Comparison of ENCODE assay signal across 8 mouse cellular contexts in the genomic region with DNA sequence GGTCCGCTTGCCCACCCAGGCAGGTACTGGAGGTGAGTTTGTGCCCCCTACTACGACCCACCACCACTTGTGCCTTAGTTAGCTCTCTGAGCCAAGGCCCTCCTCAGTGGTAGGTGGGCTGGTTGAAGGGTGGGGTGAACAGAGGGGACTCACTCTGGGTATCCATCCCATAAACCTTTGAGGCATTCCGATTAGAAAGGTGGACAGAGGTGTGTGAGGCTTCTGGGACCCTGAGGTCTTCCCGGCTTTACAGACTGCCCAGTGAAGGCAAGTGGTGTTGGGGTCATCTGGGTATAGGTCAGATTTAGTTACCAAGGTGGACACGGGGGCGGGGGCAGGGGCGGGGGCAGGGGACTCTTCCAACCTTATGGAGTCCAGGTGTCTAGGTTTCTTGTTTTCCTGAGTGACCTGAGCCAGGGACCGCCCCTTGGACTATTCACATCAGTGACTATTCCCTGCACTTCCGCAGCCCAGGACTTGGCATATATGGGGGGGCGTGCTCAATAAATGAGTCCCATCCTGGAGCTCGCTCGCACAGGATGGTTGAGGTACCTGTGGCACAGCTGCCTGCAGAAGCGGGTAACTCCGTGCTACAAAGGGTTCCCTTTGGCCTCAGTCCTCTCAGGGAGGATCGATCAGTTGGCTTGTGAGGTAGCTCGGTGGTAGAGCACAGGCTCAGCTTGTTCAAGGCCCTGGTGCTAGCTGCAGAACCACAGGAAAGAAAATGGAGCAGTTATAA. TPM values are rescaled to one million over a fixed set of nuclear protein-coding genes. Genes with fewer than 3 reads are reported as not detected.
DNase-seq lines count a peak whose midpoint lies in the region; ATAC-seq and TF ChIP-seq lines count a peak whose summit lies in the region.

No protein-coding gene starts in this region.

- peaks cover 63% of the 10 kb centered on the region for H3K4me1 ChIP-seq in lung, embryonic 15.5 days
- peaks cover 17% of the 10 kb centered on the region for H3K4me1 ChIP-seq in forebrain, postnatal 0 days (ENCODE audit: insufficient read depth)
- peaks cover 12% of the 10 kb centered on the region for H3K4me1 ChIP-seq in limb, embryonic 11.5 days (ENCODE audit: control insufficient read depth, insufficient read depth, low read length)
- peaks cover 66% of the 10 kb centered on the region for H3K4me1 ChIP-seq in small intestine, adult 2 months (ENCODE audit: control insufficient read depth, insufficient read depth, insufficient read length, low read length)

- H3K36me3 ChIP-seq in lung, embryonic 15.5 days, result no peaks in the 10 kb centered on the region
- peaks cover 9% of the 10 kb centered on the region; the same call in 1 of the 2 replicates for H3K36me3 ChIP-seq in forebrain, postnatal 0 days (ENCODE audit: insufficient read depth)
- no peaks in the 10 kb centered on the region for H3K36me3 ChIP-seq in limb, embryonic 11.5 days (ENCODE audit: control insufficient read depth, insufficient read depth, low read length)
- H3K36me3 ChIP-seq in small intestine, adult 2 months (ENCODE audit: control insufficient read depth, insufficient read depth, low read length), result peaks cover 12% of the 10 kb centered on the region

- WGBS in lung, embryonic 15.5 days, result 45% methylated on average over 16 of the region's 16 CpGs
- whole genome bisulfite sequencing in forebrain, postnatal 0 days, result 62% methylated on average over 16 of the region's 16 CpGs
- WGBS in limb, embryonic 11.5 days, result 65% methylated on average over 16 of the region's 16 CpGs
- WGBS in small intestine, adult 2 months, result 21% methylated on average over 16 of the region's 16 CpGs

- no peak for TF ChIP-seq CTCF in forebrain, postnatal 0 days (IDR thresholded peaks at IDR 0.05; ENCODE audit: low read depth)
- no peak for TF ChIP-seq CTCF in small intestine, adult 2 months (IDR thresholded peaks at IDR 0.05; ENCODE audit: extremely low read depth, insufficient read length, insufficient replicate concordance, low read depth, low read length)

- H3K27me3 ChIP-seq in lung, embryonic 15.5 days, result no peaks in the 10 kb centered on the region
- no peaks in the 10 kb centered on the region for H3K27me3 ChIP-seq in forebrain, postnatal 0 days (ENCODE audit: insufficient read depth, low read length)
- no peaks in the 10 kb centered on the region for H3K27me3 ChIP-seq in limb, embryonic 11.5 days (ENCODE audit: control insufficient read depth, insufficient read depth, low read length)
- no peaks in the 10 kb centered on the region for H3K27me3 ChIP-seq in small intestine, adult 2 months (ENCODE audit: control insufficient read depth, insufficient read depth, low read length)

- peak overlapping the region; percentile 93 for H3K27ac ChIP-seq in lung, embryonic 15.5 days
- peak overlapping the region; percentile 94; the same call in 1 of the 2 replicates for H3K27ac ChIP-seq in forebrain, postnatal 0 days (ENCODE audit: low read depth, low read length)
- peak overlapping the region; percentile 95 for H3K27ac ChIP-seq in limb, embryonic 11.5 days (replicated peaks; ENCODE audit: low read depth, low read length)
- peak overlapping the region; percentile 100 for H3K27ac ChIP-seq in small intestine, adult 2 months (ENCODE audit: insufficient read depth, low read depth, low read length)

- no peak for DNase-seq in lung, postnatal 14 days
- no peak for DNase-seq in forebrain, postnatal 0 days
- peak; percentile 32 for DNase-seq in limb, embryonic 11.5 days (ENCODE audit: low spot score)
- DNase-seq in frontal cortex, adult 2 months (ENCODE audit: extremely low spot score in 1 of 2, low spot score in 1 of 2), result no peak
- no peak for DNase-seq in left cerebral cortex, adult 8-10 months (ENCODE audit: low spot score in 2 of 2)
- DNase-seq in urinary bladder, postnatal 4 days (ENCODE audit: low spot score in 2 of 2), result no peak

- no peak for ATAC-seq in lung, embryonic 15.5 days (ENCODE audit: borderline replicate concordance, extremely low read depth, low FRiP score, low TSS enrichment)
- ATAC-seq in forebrain, postnatal 0 days, result peak; percentile 9; the same call in 1 of the 2 replicates
- no peak for ATAC-seq in limb, embryonic 11.5 days (ENCODE audit: insufficient number of reproducible peaks, low FRiP score, low TSS enrichment, low read depth)

- H3K4me2 ChIP-seq in lung, embryonic 15.5 days, result peak overlapping the region; percentile 81
- peak overlapping the region; percentile 90 for H3K4me2 ChIP-seq in forebrain, postnatal 0 days (ENCODE audit: low read depth)
- H3K4me2 ChIP-seq in limb, embryonic 11.5 days (ENCODE audit: low read depth, severe bottlenecking), result peak overlapping the region; percentile 64

- peak overlapping the region; percentile 97 for H3K9ac ChIP-seq in lung, embryonic 15.5 days
- peak overlapping the region; percentile 98 for H3K9ac ChIP-seq in forebrain, postnatal 0 days
- peak overlapping the region; percentile 99 for H3K9ac ChIP-seq in limb, embryonic 11.5 days (ENCODE audit: low read length)

- H3K9me3 ChIP-seq in lung, embryonic 15.5 days, result no peaks in the 10 kb centered on the region
- no peaks in the 10 kb centered on the region for H3K9me3 ChIP-seq in forebrain, postnatal 0 days (ENCODE audit: low read length)
- H3K9me3 ChIP-seq in limb, embryonic 11.5 days (ENCODE audit: control insufficient read depth, low read length), result no peaks in the 10 kb centered on the region

- H3K4me3 ChIP-seq in lung, embryonic 15.5 days, result peak overlapping the region; percentile 81
- peak overlapping the region; percentile 94 for H3K4me3 ChIP-seq in forebrain, postnatal 0 days (ENCODE audit: low read depth, low read length)
- peak overlapping the region; percentile 76 for H3K4me3 ChIP-seq in limb, embryonic 11.5 days (ENCODE audit: low read depth, low read length)
- H3K4me3 ChIP-seq in small intestine, adult 2 months (ENCODE audit: low read depth, low read length), result peak overlapping the region; percentile 77

- no peak for TF ChIP-seq POLR2A in small intestine, adult 2 months (IDR thresholded peaks at IDR 0.05; ENCODE audit: low read depth, low read length)

RNA-seq across cellular contexts. Expression of gene Src, which starts 6.8 kb away (rescaled TPM):
- polyA plus RNA-seq in lung, embryonic 15.5 days (2015; fragmentation: Nextera tagmentation; extraction: Ambion mirVana), result 24.0 and 24.8 TPM in 2 replicates
- total RNA-seq in forebrain, postnatal 0 days (2014; rRNA removed), result 96.0 and 124 TPM in 2 replicates
- polyA plus RNA-seq in forebrain, postnatal 0 days (2015; fragmentation: Nextera tagmentation; extraction: Ambion mirVana), result 22.8 and 29.1 TPM in 2 replicates
- 13.2 and 18.5 TPM in 2 replicates for polyA plus RNA-seq in limb, embryonic 11.5 days (2014; fragmentation: Nextera tagmentation; extraction: Ambion mirVana)
- polyA plus RNA-seq in small intestine, adult 2 months (2012; rRNA removed), result 65.9 and 161 TPM in 2 replicates
- 82.0 and 91.2 TPM in 2 replicates for polyA plus RNA-seq in frontal cortex, adult 2 months (2012; rRNA removed)
- total RNA-seq in left cerebral cortex, adult 8-10 months (2022), result 100 to 1,000 TPM; 107 to 122 (median 115) TPM

RNA-seq across cellular contexts. Expression of gene Manbal, which starts 57.7 kb away (rescaled TPM):
- polyA plus RNA-seq in lung, embryonic 15.5 days (2015; fragmentation: Nextera tagmentation; extraction: Ambion mirVana), result 83.9 and 89.4 TPM in 2 replicates
- 69.9 and 73.6 TPM in 2 replicates for total RNA-seq in forebrain, postnatal 0 days (2014; rRNA removed)
- 139 TPM in 2 replicates for polyA plus RNA-seq in forebrain, postnatal 0 days (2015; fragmentation: Nextera tagmentation; extraction: Ambion mirVana)
- 38.1 and 38.3 TPM in 2 replicates for polyA plus RNA-seq in limb, embryonic 11.5 days (2014; fragmentation: Nextera tagmentation; extraction: Ambion mirVana)
- polyA plus RNA-seq in small intestine, adult 2 months (2012; rRNA removed), result 20.1 and 47.5 TPM in 2 replicates
- polyA plus RNA-seq in frontal cortex, adult 2 months (2012; rRNA removed), result 98.3 and 103 TPM in 2 replicates
- total RNA-seq in left cerebral cortex, adult 8-10 months (2022), result 10 to 100 TPM; 60.3 to 66.1 (median 63.8) TPM
